In the genomic region with DNA sequence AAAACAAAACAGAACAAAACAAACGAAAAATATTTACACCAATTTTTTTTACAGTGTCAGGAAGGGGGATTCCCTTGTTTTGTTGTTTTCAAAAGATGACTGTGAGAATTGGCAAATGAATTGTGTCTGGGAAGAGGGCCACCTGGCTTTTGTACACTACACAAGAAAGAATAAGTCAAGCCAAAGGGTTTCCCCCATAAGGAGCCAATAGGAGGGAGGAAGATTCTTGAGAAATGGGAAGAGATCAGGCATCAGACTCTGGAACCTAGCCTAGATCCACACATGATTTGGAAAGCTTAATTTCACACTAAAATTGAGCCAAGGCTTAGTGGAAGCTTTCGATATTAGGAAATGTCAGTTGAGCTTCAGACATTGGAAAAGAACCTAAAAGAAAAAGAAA, we compare ENCODE assay signal across 12 mouse cellular contexts. TPM values are rescaled to one million over a fixed set of nuclear protein-coding genes. Genes with fewer than 3 reads are reported as not detected.
DNase-seq lines count a peak whose midpoint lies in the region; ATAC-seq and TF ChIP-seq lines count a peak whose summit lies in the region.
"Had no signal": no experiment of that assay in that cellular context is flagged by ENCODE, and none has a peak within 500 bp of the region (broad histone marks: within the 10 kb centered on the region; RNA-seq: fewer than 3 reads in every experiment).

No protein-coding gene starts in this region.

- no peak overlapping the region for H3K27ac ChIP-seq in lung, postnatal 0 days (ENCODE audit: low read length)
- H3K27ac ChIP-seq: kidney, postnatal 0 days; limb, embryonic 13.5 days had no signal

- H3K9ac ChIP-seq in lung, postnatal 0 days (replicated peaks; ENCODE audit: low read depth), result no peak overlapping the region
- H3K9ac ChIP-seq: limb, embryonic 13.5 days had no signal

- peak; percentile 1 for DNase-seq in adrenal gland, adult 8-10 months
- no peak for DNase-seq in adrenal gland, adult 18-20 months (ENCODE audit: low spot score in 2 of 2)
- DNase-seq in layer of hippocampus, adult 9-11 months, result peak; percentile 4
- DNase-seq in layer of hippocampus, adult 9-10 months (ENCODE audit: low spot score), result no peak
- peak; percentile 71 for DNase-seq in fat pad, adult 2 months (ENCODE audit: extremely low read depth, low read depth, low spot score)
- DNase-seq in lung, postnatal 0 days (ENCODE audit: low spot score), result peak; percentile 89
- no peak for DNase-seq in kidney, adult 11 months
- DNase-seq in kidney, postnatal 36 days, result no peak
- DNase-seq: embryo, embryonic 11 days; thymus, postnatal 4 days had no signal

- no peaks in the 10 kb centered on the region for H3K9me3 ChIP-seq in lung, postnatal 0 days (ENCODE audit: low read length)
- H3K9me3 ChIP-seq: limb, embryonic 13.5 days had no signal

- no peaks in the 10 kb centered on the region for H3K4me1 ChIP-seq in lung, postnatal 0 days (ENCODE audit: insufficient read depth, low read depth, low read length)
- H3K4me1 ChIP-seq: limb, embryonic 13.5 days had no signal

- WGBS in lung, postnatal 0 days, result 54% methylated on average over 2 of the region's 2 CpGs

- H3K27me3 ChIP-seq in lung, postnatal 0 days (replicated peaks; ENCODE audit: insufficient read depth, low read length), result no peaks in the 10 kb centered on the region
- H3K27me3 ChIP-seq: limb, embryonic 13.5 days had no signal

- no peak overlapping the region for H3K4me3 ChIP-seq in lung, postnatal 0 days (ENCODE audit: low read depth, low read length)
- H3K4me3 ChIP-seq: limb, embryonic 13.5 days had no signal

- ATAC-seq in lung, postnatal 0 days, result peak; percentile 94

- TF ChIP-seq CTCF in lung, postnatal 0 days (IDR thresholded peaks at IDR 0.05), result no peak

- no peak overlapping the region for H3K4me2 ChIP-seq in lung, postnatal 0 days (replicated peaks; ENCODE audit: low read depth, low read length)
- H3K4me2 ChIP-seq: limb, embryonic 13.5 days had no signal

- TF ChIP-seq EP300 in lung, postnatal 0 days (IDR thresholded peaks at IDR 0.05), result peak; percentile 43; the same call in 1 of the 2 replicates

- no peaks in the 10 kb centered on the region for H3K36me3 ChIP-seq in lung, postnatal 0 days (ENCODE audit: insufficient read depth, low read length)
- H3K36me3 ChIP-seq: limb, embryonic 13.5 days had no signal

RNA-seq across cellular contexts. Expression of a gene that starts 52.4 kb away (rescaled TPM):
- total RNA-seq in adrenal gland, adult 8-10 months (2022), result 10 to 100 TPM; 11.3 to 13.0 (median 12.6) TPM
- 10 to 100 TPM; 10.7 to 12.5 TPM for total RNA-seq in adrenal gland, adult 18-20 months (2021)
- 7.7 and 8.8 TPM in 2 replicates for polyA plus RNA-seq in lung, postnatal 0 days (2015; fragmentation: Nextera tagmentation; extraction: Ambion mirVana)

Comparison
In these comparisons a context has a peak if more than half of its experiments do, and no peak if none do; other contexts are left out.
1. DNase-seq: peak in adrenal gland, adult 8-10 months (single experiment), layer of hippocampus, adult 9-11 months (single experiment), fat pad, adult 2 months (single experiment) and lung, postnatal 0 days (single experiment); none in adrenal gland, adult 18-20 months (0 of 2), layer of hippocampus, adult 9-10 months (single experiment), kidney, adult 11 months (single experiment) and kidney, postnatal 36 days (0 of 2).